Mouse (Mus musculus) left cerebral cortex, adult 8-10 months (tissue): ENCODE measurements around the gene Ppp1r27. TPM values are rescaled to one million over a fixed set of nuclear protein-coding genes. Genes with fewer than 3 reads are reported as not detected.
"Not testable (repeated sequence)": the region's sequence is repeated elsewhere in the genome, so short reads cannot be mapped to it uniquely, and the experiment has no call there.

ENCODE experiments used
- DNase-seq, 2 experiments: peaks; one replicate each; pipeline ENCODE4 v3.0.0; 2022; ENCODE audit warnings: low spot score in 2 of 2
- total RNA-seq, 4 experiments: library from RNA; stranded (reverse); gene quantifications; 2 replicates each; pipeline ENCODE4 v1.2.4; 2022

The Ppp1r27 gene
- not detected for total RNA-seq

- DNase-seq: no peak
These were observed at the start of gene Ppp1r27 for GRCm38 (mm10) chr11:120550810-120551440. Gene Ppp1r27, minus strand, starts transcription at chr11:120551132.

- DNase-seq: no peak
These were observed 49.8 kb upstream of the Ppp1r27 start for GRCm38 (mm10) chr11:120600716-120601115.

GRCm38 (mm10) chr11:120598990-120599549 lies 48.1 kb upstream of the Ppp1r27 start:
- DNase-seq: no peak

GRCm38 (mm10) chr11:120598283-120598989 lies 47.5 kb upstream of the Ppp1r27 start, which contains the start of the genes Alyref and Anapc11:
Gene Alyref, minus strand, starts transcription at chr11:120598365.
Gene Anapc11, plus strand, starts transcription at chr11:120598421.
- peak; percentile 83 to 89 for DNase-seq

GRCm38 (mm10) chr11:120597240-120598235 lies 46.6 kb upstream of the Ppp1r27 start:
- DNase-seq: no peak

GRCm38 (mm10) chr11:120588531-120588930 lies 37.6 kb upstream of the Ppp1r27 start:
- no peak for DNase-seq

GRCm38 (mm10) chr11:120583937-120584336 lies 33.0 kb upstream of the Ppp1r27 start:
- no peak for DNase-seq

- not testable (repeated sequence) for DNase-seq
These were observed 32.0 kb upstream of the Ppp1r27 start for GRCm38 (mm10) chr11:120582982-120583293.

- no peak for DNase-seq
These were observed 31.5 kb upstream of the Ppp1r27 start for GRCm38 (mm10) chr11:120582268-120582981.

GRCm38 (mm10) chr11:120581490-120582267 lies 30.7 kb upstream of the Ppp1r27 start, which contains the start of gene Arhgdia:
Gene Arhgdia, minus strand, starts transcription at chr11:120581624.
- peak; percentile 80 to 88 for DNase-seq

GRCm38 (mm10) chr11:120580871-120581331 lies 30.0 kb upstream of the Ppp1r27 start:
- no peak for DNase-seq

- no peak for DNase-seq
These were observed 29.3 kb upstream of the Ppp1r27 start for GRCm38 (mm10) chr11:120580190-120580589.

GRCm38 (mm10) chr11:120579316-120580107 lies 28.6 kb upstream of the Ppp1r27 start:
- no peak for DNase-seq

GRCm38 (mm10) chr11:120578694-120579243 lies 27.8 kb upstream of the Ppp1r27 start:
- no peak for DNase-seq

- DNase-seq: no peak
These were observed 27.2 kb upstream of the Ppp1r27 start for GRCm38 (mm10) chr11:120578024-120578693.

- DNase-seq: no peak
These were observed 26.5 kb upstream of the Ppp1r27 start for GRCm38 (mm10) chr11:120577211-120578023.

- DNase-seq: no peak
These were observed 25.5 kb upstream of the Ppp1r27 start for GRCm38 (mm10) chr11:120576365-120576981.
